ENCODE assay signal across 7 mouse cellular contexts in genomic region chr9:29406046-29406445, GRCm38 (mm10).
"Had no signal": no experiment of that assay in that cellular context is flagged by ENCODE, and none has a peak within 500 bp of the region (broad histone marks: within the 10 kb centered on the region; RNA-seq: fewer than 3 reads in every experiment).

No protein-coding gene starts in this region.

- DNase-seq: liver, postnatal 0 days; lung, adult 2 months; lung, postnatal 14 days; right cerebral cortex, postnatal 14 days; thymus, adult 2 months; thymus, postnatal 25 days; thymus, postnatal 4 days had no signal
